Mouse (Mus musculus): ENCODE results near the gene Cdnf. TPM values are rescaled to one million over a fixed set of nuclear protein-coding genes. Genes with fewer than 3 reads are reported as not detected.

Cdnf gene
- total RNA-seq (2022), result 1 to 10 TPM; 1.2 to 2.5 (median 1.8) TPM

DNA sequence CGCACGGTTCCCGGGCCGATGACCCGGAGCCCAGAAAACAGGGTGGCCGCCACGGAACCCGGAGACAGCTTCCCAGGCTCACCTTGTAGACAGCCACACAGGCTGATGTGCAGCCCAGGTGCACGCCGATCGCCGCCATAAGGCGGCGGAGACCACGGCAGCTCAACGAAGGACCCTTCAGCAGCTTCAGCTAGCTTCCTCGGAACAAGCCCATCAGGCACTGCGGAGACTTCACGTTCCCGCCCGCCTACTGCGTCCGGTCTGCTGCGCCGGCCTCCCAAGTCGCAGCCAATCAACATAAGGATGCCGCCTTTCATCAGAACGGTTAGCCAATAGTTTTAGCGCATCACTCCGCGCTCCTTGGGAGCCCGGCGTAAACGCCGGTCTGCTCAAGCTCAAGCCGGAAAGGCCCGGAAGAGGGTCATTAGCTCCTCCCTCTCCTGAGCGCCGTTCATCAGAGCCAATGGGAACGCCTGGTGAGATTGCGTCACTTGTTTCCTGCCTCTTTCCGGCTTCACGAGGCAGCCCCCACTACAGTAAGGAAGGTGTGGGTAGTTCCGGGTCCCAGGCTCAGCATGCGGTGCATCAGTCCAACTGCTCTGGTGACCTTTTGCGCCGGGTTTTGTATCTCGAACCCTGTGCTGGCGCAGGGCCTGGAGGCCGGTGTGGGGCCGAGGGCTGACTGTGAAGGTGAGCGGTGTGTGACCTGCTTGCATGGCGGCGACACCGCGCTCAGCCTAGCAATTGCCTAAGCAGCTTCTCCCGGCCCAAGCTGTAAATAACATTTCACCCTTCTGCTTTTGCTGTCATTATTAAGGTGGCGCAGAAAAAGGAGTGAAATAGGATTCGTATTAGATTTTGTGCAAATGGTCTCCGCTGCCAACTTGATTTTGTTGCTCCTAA is at the start of gene Cdnf, which contains the start of the genes Gm45902 and Hspa14:
Cdnf (plus strand) TSS at position 479 of the 903 bp plus-strand sequence.
Gm45902 (minus strand) TSS at position 239 of the 903 bp plus-strand sequence.
Hspa14 (minus strand) TSS at position 263 of the 903 bp plus-strand sequence.
- peak; percentile 94 to 99 for DNase-seq (ENCODE audit: low spot score in 2 of 2)

DNA sequence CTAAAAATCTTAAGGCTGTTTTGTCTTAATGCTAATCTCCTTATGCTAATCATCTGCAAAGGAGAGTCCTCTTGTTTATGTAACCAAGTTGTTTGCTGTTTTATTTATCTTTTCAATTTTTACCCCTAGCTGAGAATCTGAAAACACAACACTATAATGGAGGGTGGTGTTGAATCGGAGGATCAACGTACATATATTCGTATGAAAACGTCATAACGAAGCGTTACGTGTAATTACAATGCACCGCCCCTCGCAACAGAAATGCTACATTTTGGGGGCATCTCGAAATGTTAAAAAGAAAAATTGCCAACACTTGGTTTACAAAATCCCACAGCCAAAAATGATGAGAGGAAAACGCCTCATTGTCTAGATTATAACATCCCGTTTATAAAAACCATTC is 38.9 kb upstream of the Cdnf start:
- no peak for DNase-seq (ENCODE audit: low spot score in 2 of 2)

DNA sequence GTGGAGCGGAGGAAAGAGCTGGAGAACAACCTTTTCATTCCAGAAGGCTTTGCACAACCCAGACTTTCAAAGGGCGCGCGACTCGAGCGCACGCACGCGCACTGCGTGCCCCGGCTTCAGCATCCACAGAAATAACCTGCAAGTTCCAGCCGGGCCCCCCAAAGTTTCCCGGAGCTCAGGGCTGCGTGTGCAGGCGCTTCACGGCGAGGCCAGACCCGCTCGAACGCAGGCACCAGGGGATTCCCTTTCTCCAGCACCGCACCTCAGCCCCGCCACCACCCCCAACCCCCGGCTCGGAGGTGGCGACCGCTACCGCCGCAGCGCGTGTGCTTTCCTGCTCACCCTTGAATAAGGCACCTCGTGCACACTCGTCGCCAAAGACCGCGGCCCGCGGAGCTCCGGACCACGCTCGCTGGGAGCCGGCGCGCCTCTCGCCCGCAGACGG is 38.4 kb upstream of the Cdnf start:
- peak; percentile 36 to 39 for DNase-seq (ENCODE audit: low spot score in 2 of 2)

DNA sequence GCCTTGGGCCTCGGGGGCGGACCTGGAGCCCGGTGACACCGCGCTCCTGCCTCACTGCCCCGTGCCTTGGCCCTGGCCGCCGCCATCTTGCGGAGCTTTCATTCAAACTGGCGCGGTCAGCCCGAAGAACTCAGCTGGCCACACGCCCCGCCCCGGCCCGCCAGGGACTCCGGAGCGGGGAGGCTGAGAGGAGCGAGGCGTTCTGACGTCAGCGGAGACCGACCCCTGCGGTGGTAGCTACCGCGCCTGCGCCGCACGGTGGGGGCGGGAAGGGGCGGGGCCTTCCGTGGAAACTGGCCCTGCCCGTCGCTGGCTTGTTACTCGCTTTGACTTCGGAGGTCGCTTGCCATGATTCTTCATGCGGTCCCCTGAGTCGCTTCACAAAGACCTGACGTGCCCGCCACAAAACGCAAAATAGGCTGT is 38.0 kb upstream of the Cdnf start, which contains the start of gene Suv39h2:
Suv39h2 (minus strand) TSS at position 171 of the 423 bp plus-strand sequence.
- peak; percentile 87 to 92 for DNase-seq (ENCODE audit: low spot score in 2 of 2)

DNA sequence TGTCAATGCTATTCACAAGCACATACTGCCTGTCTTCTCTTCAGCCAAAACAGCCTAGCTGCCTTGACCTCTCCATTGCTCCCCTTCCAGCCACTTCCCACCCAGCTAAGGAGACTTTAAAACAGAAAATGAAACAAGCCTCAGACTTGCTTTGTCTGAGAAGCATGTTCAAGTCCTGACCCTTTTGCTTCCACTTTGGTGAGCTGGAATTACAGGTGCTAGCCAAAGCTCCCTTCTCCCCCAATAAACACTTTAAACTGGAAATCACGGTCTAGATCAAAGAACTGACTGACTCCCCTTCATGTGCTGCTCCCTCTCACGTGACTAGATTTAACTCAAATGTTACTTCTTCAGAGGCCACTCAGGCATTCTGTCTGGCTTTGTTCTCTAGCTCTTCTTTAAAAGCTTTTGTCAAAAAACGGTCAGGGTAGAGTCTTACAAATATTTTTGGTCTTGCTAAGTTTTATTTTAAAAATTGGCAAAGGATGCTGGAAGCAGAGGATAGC is 37.0 kb upstream of the Cdnf start:
- no peak for DNase-seq (ENCODE audit: low spot score in 2 of 2)

DNA sequence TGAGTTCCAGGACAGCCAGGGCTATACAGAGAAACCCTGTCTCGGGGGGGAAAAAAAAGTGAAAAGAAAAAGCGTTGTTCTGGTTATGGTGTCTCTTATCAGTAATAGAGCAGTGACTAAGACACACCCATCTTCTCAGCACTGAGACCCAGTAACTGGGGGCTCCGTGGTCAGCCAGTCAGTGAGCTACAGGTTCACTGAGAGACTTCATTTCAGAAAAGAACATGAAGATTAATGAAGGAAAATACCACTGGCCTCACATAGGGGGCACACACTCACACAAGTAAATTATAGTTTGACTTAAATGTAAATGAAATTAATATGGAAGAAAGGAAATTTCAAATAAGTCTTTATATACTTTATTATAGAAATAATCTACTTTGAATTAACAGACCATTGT is 32.6 kb upstream of the Cdnf start:
- DNase-seq (ENCODE audit: low spot score in 2 of 2), result no peak

DNA sequence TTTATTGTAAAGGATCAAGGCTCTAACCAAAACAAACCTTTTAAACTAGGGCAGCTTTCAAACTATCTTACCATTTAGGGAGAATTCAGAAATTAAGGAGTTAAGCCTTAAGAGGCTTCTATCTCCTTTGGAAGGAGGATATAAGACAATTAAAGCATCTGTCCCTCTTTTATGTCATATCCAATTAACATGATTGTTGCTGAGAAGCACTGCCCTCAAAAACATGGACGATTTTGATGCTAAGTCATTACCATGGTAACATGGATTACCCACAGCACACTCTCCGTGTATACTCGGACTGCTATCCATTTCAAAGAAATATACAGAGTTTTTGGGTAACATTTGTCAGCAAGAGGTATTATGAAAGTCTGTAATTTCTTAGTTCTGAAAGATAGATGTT is 23.0 kb upstream of the Cdnf start:
- DNase-seq (ENCODE audit: low spot score in 2 of 2), result no peak

DNA sequence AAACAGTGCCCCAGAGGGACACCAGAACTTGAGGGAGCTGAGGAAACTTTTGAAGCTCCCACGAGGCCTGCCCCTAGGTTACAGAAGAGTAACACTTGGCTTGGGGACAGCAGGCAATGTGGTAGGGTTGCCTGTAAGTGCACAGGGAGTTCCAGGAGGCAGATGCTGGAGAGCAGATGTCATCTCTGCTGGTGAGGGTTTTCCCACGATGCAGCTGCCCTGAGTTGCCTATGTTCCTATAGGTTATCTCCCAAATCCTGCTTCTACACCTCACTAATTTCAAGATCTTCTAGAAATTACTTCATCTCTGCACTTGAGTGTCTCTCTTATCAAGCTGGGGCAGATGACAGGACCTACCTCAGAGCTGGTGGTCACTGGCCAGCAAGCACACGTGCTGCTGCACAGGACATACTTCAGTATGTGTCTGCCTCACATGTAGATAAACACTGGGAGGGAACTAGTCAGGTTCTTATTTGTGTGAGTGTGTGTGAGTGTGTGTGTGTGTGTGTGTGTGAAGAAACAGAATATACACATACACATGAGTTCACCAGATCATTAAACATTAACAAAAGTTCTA is 18.9 kb upstream of the Cdnf start:
- no peak for DNase-seq (ENCODE audit: low spot score in 2 of 2)

DNA sequence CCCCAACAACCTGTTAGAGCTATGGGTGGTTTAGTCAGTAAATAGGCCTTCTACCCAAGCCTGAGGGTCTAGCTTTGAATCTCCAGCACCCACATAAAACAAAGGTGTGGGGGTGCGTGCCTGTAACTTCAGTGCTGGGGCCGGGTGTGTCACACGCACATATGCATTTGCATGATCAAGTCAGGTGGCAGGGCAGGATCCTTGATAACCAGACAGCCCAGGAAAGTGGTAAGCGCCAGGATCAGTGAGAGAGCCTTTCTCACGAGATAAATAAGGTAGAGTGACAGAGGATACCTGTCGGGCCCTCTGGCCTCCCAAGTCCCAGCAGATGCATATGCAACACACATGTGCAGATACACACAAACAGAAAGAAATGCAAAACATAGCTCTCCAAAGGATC is 13.3 kb upstream of the Cdnf start:
- DNase-seq (ENCODE audit: low spot score in 2 of 2), result no peak

DNA sequence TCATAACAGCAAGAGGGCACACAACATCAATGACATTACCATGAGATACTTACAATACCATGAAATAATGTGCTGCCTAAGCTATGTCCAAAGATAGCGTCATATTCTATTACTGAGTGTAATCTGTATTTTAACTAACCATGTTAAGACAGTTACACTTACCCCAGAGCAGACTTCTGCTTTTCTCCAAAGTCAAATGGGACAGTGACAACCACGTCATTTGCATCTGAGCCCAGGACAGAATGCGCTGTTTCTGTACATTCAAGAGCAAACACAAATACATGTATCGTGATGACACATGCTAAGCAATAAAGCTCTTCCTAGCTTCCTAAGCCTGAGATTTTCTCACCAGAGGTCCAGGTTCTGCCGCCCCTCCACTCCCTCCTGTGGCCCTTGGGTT is 11.9 kb upstream of the Cdnf start:
- no peak for DNase-seq (ENCODE audit: low spot score in 2 of 2)

DNA sequence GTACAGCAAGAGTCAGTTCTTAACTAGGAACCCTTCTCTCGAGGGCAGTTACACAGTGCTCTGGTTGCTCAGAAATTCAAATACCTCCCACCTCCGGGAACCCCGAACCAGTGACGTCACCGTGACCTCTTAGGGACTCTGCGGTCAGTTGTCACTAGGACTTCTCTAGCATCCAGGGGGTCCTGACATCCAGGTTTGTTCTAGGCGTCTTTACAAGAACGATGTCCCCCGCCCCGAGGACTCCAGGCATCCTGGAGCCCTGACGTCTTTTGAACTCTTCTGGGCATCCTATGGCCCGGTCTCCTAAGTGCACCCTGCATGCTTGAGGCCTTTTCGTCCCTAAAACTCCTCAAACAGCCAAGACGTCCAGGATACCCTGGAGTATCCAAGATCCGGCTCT is 754 bp upstream of the Cdnf start:
- DNase-seq (ENCODE audit: low spot score in 2 of 2), result peak in 1 of 2 experiments; percentile 38

DNA sequence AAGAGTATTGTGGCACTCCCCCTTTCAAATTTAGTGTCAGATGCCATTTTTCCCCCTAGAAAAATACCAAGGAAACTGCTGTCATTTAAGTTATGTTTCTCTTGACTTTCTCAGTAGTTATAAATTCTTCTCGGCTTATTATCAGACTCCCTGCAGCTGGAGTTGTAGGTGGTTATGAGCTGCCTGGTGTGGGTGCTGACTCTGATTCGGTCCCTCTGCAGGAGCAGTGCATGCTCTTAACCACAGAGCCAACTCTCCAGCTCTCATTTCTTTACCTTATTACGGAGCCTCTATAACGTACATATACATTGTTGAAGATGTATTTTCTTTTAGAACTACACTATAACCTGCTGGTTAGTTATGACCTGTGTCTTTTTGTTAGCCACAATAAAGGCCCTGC is 9.7 kb downstream of the Cdnf start:
- no peak for DNase-seq (ENCODE audit: low spot score in 2 of 2)

DNA sequence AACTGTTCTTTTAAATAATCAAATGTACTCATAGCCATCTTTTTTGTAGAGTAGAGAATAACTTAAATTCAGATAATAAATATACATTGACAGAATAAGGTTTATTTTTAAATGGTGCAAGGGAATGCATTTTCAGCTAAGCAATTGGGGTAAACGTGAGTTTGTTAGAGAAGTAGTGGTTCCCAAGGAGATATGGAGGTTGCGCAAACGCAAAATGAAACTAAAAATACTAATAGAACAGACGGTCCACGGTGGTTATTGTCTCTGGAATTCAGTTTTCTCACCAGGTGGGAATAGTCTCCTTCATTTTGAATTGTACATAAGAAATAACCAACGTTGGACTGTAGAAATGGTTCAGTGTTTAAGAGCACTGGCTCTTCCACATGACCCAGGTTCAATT is 13.5 kb downstream of the Cdnf start:
- DNase-seq (ENCODE audit: low spot score in 2 of 2), result no peak

DNA sequence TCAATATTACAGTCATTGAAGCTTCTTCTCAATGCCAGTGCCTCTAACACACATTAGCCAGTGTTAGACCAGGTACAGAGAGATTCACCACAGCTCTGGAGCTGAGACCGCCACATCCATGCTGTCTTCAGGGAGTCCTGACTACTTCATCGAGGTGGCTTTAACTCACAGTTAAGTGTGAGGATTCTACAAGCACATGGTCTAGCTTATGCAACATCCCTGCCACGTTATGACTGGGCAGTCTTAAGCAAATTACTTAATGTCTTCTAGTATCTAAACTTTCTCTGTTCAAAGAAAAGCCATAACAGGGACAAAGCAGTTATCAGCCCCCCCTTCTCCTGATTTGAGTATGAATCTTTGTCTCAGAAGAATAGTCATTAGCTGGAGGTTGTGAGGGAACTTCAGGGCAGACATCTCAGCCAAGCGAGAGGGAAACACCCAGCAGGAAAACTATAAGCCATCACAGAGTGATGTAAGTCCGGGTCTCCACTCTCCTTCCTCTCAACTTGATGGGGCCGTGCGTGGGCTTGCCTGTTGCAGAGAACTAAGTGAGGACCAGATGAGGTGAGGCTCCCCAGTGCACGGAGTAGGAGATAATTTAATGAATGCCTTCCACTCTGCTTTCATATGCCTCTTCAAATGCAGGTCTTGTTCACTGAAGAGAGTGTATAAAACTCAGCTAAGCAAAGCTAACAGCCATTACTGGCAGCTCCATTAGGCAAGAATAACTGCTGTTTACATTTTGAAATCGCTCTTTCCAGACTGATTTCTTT is 28.7 kb downstream of the Cdnf start:
- DNase-seq (ENCODE audit: low spot score in 2 of 2), result no peak

DNA sequence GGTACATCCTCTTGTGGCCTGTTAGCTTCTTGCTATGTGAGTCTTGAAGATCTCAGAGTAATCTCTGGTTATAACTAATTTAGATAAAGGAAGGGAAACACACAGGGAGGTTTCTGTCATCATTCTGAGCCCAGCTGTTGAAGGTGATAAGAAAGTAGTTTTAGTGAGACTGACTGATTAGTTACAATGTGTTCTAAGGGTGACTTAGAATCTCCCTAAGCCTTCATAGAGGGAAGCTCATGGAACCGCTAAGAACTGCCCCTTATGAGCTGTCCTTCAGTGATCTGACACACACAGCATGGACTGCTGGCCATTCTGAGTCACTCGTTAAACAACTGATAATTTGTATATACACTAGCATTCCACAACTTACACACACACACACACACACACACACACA is 33.2 kb downstream of the Cdnf start:
- no peak for DNase-seq (ENCODE audit: low spot score in 2 of 2)

DNA sequence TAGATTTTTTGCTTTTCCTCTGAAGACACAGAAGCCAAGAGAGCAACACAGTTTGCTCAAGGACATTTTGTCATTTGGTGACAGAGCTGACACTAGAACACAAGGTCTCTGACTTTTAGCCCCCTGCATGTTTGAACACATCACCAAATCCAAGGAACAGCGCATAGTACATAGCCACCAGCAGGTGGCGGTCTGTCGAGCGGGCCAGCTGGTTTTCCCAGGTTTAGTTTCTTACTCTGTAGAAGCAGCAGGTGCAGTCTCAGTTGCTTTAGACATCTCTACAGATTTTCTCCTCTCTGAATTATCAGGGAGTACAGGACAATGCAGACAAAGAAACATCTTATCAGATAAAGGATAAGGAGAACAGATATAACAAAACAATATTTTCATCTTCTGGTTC is 33.8 kb downstream of the Cdnf start:
- peak in 1 of 2 experiments; percentile 19 for DNase-seq (ENCODE audit: low spot score in 2 of 2)

DNA sequence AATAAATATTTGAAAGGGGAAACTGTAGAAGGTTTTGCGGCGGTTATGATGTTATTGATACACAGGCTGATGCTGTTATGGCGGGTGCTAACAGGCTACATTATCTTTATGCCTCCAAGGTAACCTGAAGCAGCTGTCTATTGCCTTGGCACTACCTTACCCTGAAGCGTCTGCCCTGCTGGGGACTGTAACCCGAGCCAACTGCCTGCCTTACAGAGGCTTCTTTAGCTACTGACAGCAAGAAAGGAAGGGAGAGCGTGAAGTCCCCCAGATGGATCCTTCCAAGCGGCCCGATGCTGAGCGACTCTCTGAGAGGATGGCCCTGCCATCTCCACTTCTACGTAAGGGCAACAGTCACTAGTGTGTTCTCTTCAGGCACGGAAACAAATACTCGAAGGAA is 57.4 kb downstream of the Cdnf start, which contains the start of gene Fam107b:
Fam107b (plus strand) TSS at position 303 of the 400 bp plus-strand sequence.
- no peak for DNase-seq (ENCODE audit: low spot score in 2 of 2)

DNA sequence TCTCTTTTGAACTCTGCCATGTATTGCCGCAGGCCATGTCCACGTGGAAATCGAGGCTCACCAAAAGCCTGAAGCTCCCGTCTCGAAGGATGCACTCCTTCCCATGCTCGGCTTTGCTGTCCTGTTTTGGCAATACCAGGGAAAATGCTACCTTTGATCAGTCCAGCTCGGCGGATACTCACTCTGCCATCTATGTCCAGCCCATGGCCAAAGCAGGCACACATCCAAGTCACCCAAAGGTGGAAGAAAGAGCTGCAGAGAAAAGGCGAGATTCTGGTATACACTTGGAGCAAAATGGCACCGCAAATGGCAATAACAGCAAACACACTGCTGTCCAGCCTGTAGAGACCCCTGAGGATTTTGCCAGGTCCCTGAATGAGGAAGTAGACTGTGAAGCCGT is 57.8 kb downstream of the Cdnf start:
- DNase-seq (ENCODE audit: low spot score in 2 of 2), result no peak

DNA sequence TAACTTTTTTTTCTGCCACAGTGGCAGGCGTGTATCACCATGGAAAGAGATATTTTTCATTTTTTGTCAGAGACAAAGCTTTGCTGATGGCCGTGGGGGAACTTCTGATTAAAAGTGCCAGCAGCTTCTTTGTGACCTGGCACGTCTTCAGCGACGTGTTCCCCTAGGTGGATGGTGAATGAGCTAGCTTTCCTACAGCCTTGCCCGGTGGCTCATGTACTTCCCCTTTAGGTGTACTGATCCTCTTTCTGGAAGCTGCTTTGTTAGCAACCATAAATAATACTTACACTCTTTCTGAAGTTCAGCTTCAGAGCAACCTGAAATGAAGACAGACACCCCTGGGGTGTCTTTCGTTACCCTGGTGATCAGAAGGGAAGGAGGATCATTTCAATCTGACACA is 61.1 kb downstream of the Cdnf start:
- DNase-seq (ENCODE audit: low spot score in 2 of 2), result no peak

DNA sequence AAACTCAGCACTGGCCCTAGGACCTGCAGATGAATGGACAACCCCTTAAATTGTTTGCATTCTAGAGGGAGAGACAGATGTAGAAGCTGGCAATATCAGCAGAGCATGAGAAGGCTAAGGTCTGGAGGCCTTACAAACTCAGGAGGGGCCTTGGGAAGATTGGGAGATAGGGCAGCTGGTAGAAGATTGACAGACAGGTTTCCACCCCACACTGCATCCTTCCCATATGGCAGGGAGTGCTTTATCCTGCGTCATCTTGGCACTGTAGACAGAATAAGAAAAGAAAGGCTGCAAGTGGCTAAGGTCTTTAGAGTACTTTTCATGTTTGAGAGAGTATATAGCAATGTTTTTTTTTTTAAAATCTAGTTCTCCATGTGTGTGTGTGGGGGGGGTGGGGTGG is 62.3 kb downstream of the Cdnf start:
- DNase-seq (ENCODE audit: low spot score in 2 of 2), result no peak

All from left cerebral cortex, adult 8-10 months (tissue).